Mouse (Mus musculus) forebrain, embryonic 10.5 days (tissue): ENCODE measurements around the gene Chsy1. TPM values are rescaled to one million over a fixed set of nuclear protein-coding genes. Genes with fewer than 3 reads are reported as not detected.
"Not testable (repeated sequence)": the region's sequence is repeated elsewhere in the genome, so short reads cannot be mapped to it uniquely, and the experiment has no call there.

ENCODE experiments used
- DNase-seq: peaks from one replicate; pipeline ENCODE4 v3.0.0-alpha.2; 2017; ENCODE audit warnings: low spot score; ENCODE audit errors: extremely low spot score
- H3K27ac ChIP-seq: fragments of 300-500 bp; sonication (generic); 2 replicates; pipeline ENCODE4 v1.5.1; 2016; ENCODE audit warnings: mild to moderate bottlenecking
- H3K27me3 ChIP-seq: fragments of 300-500 bp; sonication (generic); 2 replicates; pipeline ENCODE4 v1.6.1; 2016; ENCODE audit warnings: mild to moderate bottlenecking; ENCODE audit not compliant: poor library complexity, severe bottlenecking
- H3K36me3 ChIP-seq: fragments of 300-500 bp; sonication (generic); replicated peaks from 2 replicates; pipeline ENCODE4 v1.6.1; 2016; ENCODE audit warnings: mild to moderate bottlenecking, moderate library complexity
- H3K4me1 ChIP-seq: fragments of 300-500 bp; sonication (generic); 2 replicates; pipeline ENCODE4 v1.6.1; 2016
- H3K4me3 ChIP-seq: fragments of 300-500 bp; sonication (generic); 2 replicates; pipeline ENCODE4 v1.5.1; 2016; ENCODE audit warnings: mild to moderate bottlenecking, moderate library complexity
- H3K9me3 ChIP-seq: fragments of 300-500 bp; sonication (generic); 2 replicates; pipeline ENCODE4 v1.6.1; 2016; ENCODE audit warnings: mild to moderate bottlenecking, moderate library complexity
- WGBS: fragments of 180-500 bp; shearing (Covaris S2); methylation state at CpG from one replicate; pipeline ENCODE4 v1.1.7; 2016; 5-methylcytosine and 5-hydroxymethylcytosine counted together
- polyA plus RNA-seq: library from polyadenylated mRNA; unstranded; fragments of >200 nt; fragmentation: Nextera tagmentation; extraction: Ambion mirVana; gene quantifications from 2 replicates; pipeline ENCODE4 v1.2.1, GENCODE M21; 2016

Chsy1 gene
- polyA plus RNA-seq, 1 experiment from 2014 or later = 13.5 TPM

GRCm38 (mm10) chr7:66187581-66188231 lies 78.4 kb downstream of the Chsy1 start:
- no peaks in the 10 kb centered on the region for H3K36me3 ChIP-seq
- no peak for DNase-seq
- H3K27me3 ChIP-seq = no peaks in the 10 kb centered on the region
- H3K4me3 ChIP-seq = no peak overlapping the region
- WGBS = 87% methylated on average over 4 of the region's 4 CpGs
- H3K27ac ChIP-seq = peak overlapping the region; percentile 31; the same call in 1 of the 2 replicates
- H3K9me3 ChIP-seq = no peaks in the 10 kb centered on the region
- H3K4me1 ChIP-seq = no peaks in the 10 kb centered on the region

DNA sequence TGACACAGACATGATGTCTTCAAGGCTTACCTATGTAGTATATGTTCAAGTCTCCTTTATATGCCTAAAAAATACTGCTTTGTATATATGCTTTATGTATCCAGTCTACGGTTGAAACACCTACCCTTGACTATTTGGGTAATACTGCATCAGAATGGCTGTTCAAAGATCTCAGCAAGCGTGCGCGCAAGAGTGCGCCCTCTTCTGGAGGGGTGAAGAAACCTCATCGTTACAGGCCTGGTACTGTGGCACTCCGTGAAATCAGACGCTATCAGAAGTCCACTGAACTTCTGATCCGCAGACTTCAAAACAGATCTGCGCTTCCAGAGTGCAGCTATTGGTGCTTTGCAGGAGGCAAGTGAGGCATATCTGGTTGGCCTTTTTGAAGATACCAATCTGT lies 81.1 kb downstream of the Chsy1 start:
- not testable (repeated sequence) for H3K27ac ChIP-seq, H3K36me3 ChIP-seq, H3K9me3 ChIP-seq, H3K4me1 ChIP-seq, H3K4me3 ChIP-seq, DNase-seq, H3K27me3 ChIP-seq
- 89% methylated on average over 10 of the region's 10 CpGs for WGBS

GRCm38 (mm10) chr7:66194511-66194910 lies 85.2 kb downstream of the Chsy1 start:
- Histone ChIP-seq H3K27me3 (no peaks in the 10 kb centered on the region), H3K4me3 (no peak overlapping the region), H3K4me1 (peaks cover 15% of the 10 kb centered on the region), H3K27ac (peak overlapping the region; percentile 32; the same call in 1 of the 2 replicates), H3K36me3 (no peaks in the 10 kb centered on the region), H3K9me3 (no peaks in the 10 kb centered on the region)
- WGBS = 84% methylated on average over 3 of the region's 3 CpGs
- DNase-seq = no peak

DNA sequence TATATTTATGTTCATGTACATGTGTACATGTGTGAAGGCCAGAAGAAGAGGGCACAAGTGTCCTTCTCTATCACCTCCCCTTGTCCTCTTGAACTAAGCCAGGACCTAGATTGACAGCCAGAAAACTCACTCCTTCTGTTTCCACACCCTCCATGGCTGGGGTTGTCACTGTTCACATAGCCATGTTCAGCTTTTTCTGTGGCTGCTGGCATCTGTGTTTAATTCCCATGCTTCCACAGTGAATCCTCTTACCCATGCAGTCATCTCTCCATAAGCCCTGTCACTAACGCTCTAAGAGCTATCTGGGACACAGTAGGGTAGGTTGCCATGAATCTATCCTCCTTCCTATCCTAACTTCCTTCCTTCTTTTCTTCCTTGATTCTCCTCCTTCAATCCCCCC lies 86.6 kb downstream of the Chsy1 start:
- H3K4me1 ChIP-seq = peaks cover 26% of the 10 kb centered on the region
- 0 out of 2 replicates have a peak overlapping the region, but pooled peaks have one; percentile 56 for H3K27ac ChIP-seq
- DNase-seq = no peak
- no peaks in the 10 kb centered on the region for H3K36me3 ChIP-seq
- no peaks in the 10 kb centered on the region for H3K9me3 ChIP-seq
- no peak overlapping the region for H3K4me3 ChIP-seq
- WGBS = 81% methylated on average over 1 of the region's 1 CpGs
- no peaks in the 10 kb centered on the region for H3K27me3 ChIP-seq

- H3K4me1 ChIP-seq = peaks cover 29% of the 10 kb centered on the region
- H3K36me3 ChIP-seq = no peaks in the 10 kb centered on the region
- no peaks in the 10 kb centered on the region for H3K9me3 ChIP-seq
- 86% methylated on average over 11 of the region's 11 CpGs for WGBS
- H3K4me3 ChIP-seq = no peak overlapping the region
- H3K27ac ChIP-seq = peak overlapping the region; percentile 71
- no peak for DNase-seq
- H3K27me3 ChIP-seq = no peaks in the 10 kb centered on the region
Measured at GRCm38 (mm10) chr7:66196609-66197445, 87.5 kb downstream of the Chsy1 start.

GRCm38 (mm10) chr7:66198416-66198815 lies 89.1 kb downstream of the Chsy1 start:
- no peak for DNase-seq
- WGBS = 90% methylated on average over 10 of the region's 10 CpGs

DNA sequence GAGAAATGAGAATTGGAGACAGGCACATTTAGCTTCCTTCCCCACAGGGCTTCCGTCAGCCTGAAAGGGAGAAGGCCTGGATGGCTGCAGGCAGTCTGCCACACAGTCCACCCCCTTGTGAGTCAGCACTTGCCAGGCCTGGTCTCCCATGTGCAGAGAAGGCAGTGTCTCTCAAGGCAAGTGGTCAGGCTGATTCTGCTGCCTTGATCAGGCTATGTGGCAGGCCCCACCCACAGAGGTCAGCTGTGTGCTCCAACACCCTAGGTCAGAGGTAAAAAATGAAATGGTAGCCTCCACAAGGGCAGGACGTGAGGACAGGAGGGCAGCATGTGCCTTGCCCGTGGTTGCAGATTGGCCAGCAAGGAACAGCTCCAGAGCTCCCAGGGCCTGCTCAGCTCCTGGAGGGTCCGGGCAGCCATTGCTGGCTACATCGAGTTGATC lies 90.1 kb downstream of the Chsy1 start:
- H3K4me1 ChIP-seq = peaks cover 29% of the 10 kb centered on the region
- 79% methylated on average over 5 of the region's 5 CpGs for WGBS
- no peak overlapping the region for H3K4me3 ChIP-seq
- no peaks in the 10 kb centered on the region for H3K9me3 ChIP-seq
- peak overlapping the region; percentile 69 for H3K27ac ChIP-seq
- no peak for DNase-seq
- H3K27me3 ChIP-seq = no peaks in the 10 kb centered on the region
- no peaks in the 10 kb centered on the region for H3K36me3 ChIP-seq

More at GRCm38 (mm10) chr7:66198416-66198815, 89.1 kb downstream of the Chsy1 start:
- Histone ChIP-seq H3K4me3 (no peak overlapping the region), H3K27ac (peak overlapping the region; percentile 69; the same call in 1 of the 2 replicates), H3K36me3 (no peaks in the 10 kb centered on the region), H3K27me3 (no peaks in the 10 kb centered on the region), H3K4me1 (peaks cover 29% of the 10 kb centered on the region), H3K9me3 (no peaks in the 10 kb centered on the region)

- DNase-seq = no peak
Measured at GRCm38 (mm10) chr7:66200383-66200782, 91.1 kb downstream of the Chsy1 start.

GRCm38 (mm10) chr7:66200791-66201450 lies 91.6 kb downstream of the Chsy1 start:
- no peaks in the 10 kb centered on the region for H3K36me3 ChIP-seq
- H3K27ac ChIP-seq = no peak overlapping the region
- peaks cover 3% of the 10 kb centered on the region; the same call in 1 of the 2 replicates for H3K9me3 ChIP-seq
- peaks cover 29% of the 10 kb centered on the region for H3K4me1 ChIP-seq
- H3K27me3 ChIP-seq = no peaks in the 10 kb centered on the region
- no peak for DNase-seq
- H3K4me3 ChIP-seq = no peak overlapping the region
- WGBS = 68% methylated on average over 8 of the region's 8 CpGs

More at GRCm38 (mm10) chr7:66200383-66200782, 91.1 kb downstream of the Chsy1 start:
- H3K4me3 ChIP-seq = no peak overlapping the region
- no peaks in the 10 kb centered on the region for H3K27me3 ChIP-seq
- no peak overlapping the region for H3K27ac ChIP-seq
- peaks cover 29% of the 10 kb centered on the region for H3K4me1 ChIP-seq
- H3K9me3 ChIP-seq = peaks cover 3% of the 10 kb centered on the region; the same call in 1 of the 2 replicates
- no peaks in the 10 kb centered on the region for H3K36me3 ChIP-seq
- 83% methylated on average over 3 of the region's 3 CpGs for WGBS

GRCm38 (mm10) chr7:66201657-66202056 lies 92.3 kb downstream of the Chsy1 start:
- Histone ChIP-seq H3K4me3 (no peak overlapping the region), H3K4me1 (peaks cover 29% of the 10 kb centered on the region), H3K36me3 (no peaks in the 10 kb centered on the region), H3K9me3 (peaks cover 3% of the 10 kb centered on the region; the same call in 1 of the 2 replicates), H3K27me3 (no peaks in the 10 kb centered on the region), H3K27ac (no peak overlapping the region)
- no peak for DNase-seq
- WGBS = 87% methylated on average over 2 of the region's 2 CpGs

DNA sequence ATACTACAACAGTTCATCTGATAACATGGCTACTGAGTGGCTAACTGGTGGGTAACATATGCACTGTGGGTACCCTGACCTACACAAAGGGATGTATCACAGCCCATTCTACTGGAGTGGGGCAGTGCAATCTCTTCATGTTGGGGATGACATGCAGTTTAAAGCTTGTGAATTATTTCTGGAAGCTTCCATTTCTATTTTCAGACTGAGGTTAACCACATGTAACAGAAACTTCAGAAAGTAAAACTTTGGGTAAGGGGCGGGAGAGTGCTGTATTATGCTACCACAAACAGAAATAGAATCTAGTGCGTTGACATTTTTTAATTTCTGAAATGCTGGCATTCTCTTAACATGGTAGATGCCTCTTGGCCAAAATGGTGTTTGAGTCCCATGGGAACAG lies 100.6 kb downstream of the Chsy1 start:
- H3K36me3 ChIP-seq = no peaks in the 10 kb centered on the region
- H3K27ac ChIP-seq = no peak overlapping the region
- no peak overlapping the region for H3K4me3 ChIP-seq
- no peaks in the 10 kb centered on the region for H3K4me1 ChIP-seq
- DNase-seq = no peak
- no peaks in the 10 kb centered on the region for H3K27me3 ChIP-seq
- peaks cover 3% of the 10 kb centered on the region; the same call in 1 of the 2 replicates for H3K9me3 ChIP-seq
- 82% methylated on average over 2 of the region's 2 CpGs for WGBS

DNA sequence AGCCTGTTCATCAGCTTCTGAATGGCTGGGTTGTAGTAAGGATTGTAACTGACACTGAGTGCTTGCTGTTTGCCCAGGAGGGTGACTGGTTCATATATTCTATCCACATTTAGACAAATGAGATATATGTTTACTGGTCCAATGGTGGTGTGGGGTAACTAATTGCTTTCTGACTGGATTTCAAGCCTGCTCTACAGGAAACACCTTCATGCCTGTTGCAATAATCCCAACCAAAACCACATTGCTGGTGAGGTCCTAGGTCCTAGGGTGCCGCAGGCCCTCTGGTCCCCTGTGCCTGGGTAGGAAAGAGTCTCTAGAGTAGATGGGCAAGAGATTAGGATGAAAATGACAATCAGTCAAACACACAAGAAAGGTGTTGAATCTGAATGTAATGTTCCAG lies 103.6 kb downstream of the Chsy1 start:
- Histone ChIP-seq H3K27ac (no peak overlapping the region), H3K27me3 (no peaks in the 10 kb centered on the region), H3K4me1 (peaks cover 15% of the 10 kb centered on the region), H3K9me3 (no peaks in the 10 kb centered on the region; the same call in 1 of the 2 replicates), H3K4me3 (no peak overlapping the region), H3K36me3 (no peaks in the 10 kb centered on the region)
- 87% methylated on average over 1 of the region's 1 CpGs for WGBS
- no peak for DNase-seq
